Mouse (Mus musculus): ENCODE results near the gene Acly.

Acly gene

DNA sequence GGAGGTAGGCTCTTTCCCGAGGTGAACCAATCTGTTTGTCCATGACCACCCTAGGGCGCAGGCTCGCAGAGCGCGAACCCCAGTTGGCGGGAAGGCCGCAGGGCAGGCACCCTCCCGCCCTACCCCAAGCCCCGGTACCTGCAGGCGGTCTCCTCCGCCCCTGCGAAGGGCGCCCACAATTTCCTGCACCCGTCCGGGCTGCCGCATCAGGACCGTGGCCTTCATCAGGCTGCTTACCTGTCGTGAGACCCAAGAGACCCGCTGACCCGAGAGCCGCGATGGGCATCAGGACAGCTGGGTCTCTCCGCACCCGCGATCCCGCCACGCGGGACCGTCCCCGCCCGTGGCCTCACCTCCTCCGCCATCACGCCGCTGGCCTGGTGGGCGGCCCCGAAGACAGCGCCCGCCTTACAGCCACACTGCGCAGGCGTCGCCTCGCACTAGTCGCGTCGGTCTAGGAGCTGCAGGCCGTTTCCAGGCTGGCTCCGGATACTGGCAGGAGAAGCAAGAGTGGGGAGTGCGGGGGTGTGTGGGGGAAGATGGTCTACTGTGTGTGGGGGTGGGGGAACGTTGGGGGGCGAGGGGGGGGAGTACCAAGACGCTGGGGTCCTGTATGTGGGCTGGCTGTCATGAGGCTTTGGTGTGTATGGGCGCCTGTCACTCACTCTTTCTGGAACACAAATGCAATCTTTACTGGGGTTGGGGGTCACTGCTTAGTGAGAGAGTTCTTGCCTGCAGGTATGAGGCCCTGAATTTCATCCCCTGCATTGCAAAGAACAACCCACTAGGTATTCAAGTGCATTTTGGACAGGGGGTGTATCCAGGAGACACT lies 86.9 kb downstream of the Acly start:
- DNase-seq (ENCODE audit: low read depth, low spot score) = peak; percentile 38

DNA sequence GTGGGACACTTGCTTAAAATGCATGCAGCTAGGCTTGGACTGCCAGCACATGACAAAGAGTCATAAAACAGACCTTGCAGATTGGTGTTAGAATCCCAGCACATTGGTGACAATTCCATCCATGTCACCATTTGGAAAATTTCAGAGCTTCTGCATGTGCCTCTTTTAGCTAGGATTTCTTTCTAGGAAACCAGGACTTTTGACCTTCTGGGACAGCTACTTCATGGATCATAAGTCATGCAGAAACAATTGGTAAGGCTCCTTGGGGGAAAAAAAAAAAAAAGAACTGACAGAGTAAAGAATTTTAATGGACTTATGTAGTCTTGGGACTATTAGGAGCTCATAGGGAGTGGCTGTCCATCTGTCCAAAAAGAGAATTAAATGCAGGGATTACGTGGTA lies 89.9 kb downstream of the Acly start:
- no peak for DNase-seq (ENCODE audit: low read depth, low spot score)

DNA sequence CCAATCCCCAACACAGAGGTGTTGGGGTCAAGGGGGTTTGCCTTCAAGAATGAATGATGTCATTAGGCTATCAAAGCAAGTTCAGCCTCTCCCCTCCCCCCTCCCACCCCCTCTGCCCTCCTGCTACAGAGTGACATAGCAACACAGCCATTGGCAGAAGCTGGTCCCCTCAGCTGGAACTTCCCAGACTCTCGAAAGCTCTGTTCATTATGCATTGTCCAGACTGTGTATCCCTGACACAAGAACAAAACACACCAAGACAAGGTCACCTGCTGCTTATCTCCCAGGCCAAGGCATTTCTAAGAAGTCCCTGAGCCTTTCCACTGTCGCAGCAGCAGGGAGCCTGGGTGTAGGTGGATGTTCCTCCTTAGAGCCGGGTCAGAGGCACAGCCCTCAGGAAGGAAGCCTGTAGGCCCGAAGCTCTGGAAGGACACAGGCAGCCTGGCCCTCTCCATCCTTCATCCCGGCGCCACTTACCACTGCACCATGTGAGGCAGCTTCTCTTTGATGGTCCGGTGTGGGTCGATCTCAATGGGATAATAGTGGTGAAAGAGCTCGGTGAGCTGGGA lies 92.0 kb downstream of the Acly start:
- DNase-seq (ENCODE audit: low read depth, low spot score) = no peak

DNA sequence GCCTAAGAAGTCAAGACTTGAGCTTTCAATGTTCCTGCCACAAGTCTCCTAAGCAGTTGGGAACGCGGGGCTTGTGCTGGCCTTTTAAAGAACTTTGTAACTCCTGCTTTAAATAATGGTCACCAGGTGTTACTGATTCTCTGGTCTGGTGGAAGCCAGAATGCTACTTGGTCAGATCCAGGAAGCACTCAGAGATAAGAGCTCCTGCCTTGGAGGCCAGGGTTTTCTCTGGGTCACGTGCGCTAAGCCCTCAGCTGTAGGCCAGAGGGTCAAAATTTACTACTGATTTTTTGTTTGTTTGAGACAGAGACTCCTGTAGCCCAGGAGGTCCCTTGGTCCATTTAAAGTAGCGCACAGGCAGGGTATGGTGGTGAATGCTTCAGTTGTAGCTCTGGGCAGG lies 95.8 kb downstream of the Acly start:
- no peak for DNase-seq (ENCODE audit: low read depth, low spot score)

DNA sequence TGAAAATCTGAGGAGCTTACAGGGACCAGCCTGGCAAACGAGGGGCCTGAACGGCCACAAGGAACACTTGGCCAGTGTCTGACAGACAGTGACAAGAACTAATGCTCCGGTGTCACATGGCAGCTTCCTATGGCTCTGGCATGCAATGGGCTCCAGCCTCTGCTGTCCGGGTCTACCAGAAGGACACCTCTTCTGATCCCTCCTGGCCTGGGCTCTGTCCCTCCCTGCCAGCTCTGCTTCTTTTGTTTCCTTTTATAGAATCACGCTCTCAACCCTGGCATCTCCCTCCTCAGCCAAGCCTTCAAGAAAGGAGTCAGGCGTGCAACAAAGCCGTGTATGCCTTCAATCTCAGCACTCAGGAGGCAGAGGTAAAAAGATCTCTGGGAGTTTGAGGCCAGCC lies 97.7 kb downstream of the Acly start:
- DNase-seq (ENCODE audit: low read depth, low spot score) = no peak

DNA sequence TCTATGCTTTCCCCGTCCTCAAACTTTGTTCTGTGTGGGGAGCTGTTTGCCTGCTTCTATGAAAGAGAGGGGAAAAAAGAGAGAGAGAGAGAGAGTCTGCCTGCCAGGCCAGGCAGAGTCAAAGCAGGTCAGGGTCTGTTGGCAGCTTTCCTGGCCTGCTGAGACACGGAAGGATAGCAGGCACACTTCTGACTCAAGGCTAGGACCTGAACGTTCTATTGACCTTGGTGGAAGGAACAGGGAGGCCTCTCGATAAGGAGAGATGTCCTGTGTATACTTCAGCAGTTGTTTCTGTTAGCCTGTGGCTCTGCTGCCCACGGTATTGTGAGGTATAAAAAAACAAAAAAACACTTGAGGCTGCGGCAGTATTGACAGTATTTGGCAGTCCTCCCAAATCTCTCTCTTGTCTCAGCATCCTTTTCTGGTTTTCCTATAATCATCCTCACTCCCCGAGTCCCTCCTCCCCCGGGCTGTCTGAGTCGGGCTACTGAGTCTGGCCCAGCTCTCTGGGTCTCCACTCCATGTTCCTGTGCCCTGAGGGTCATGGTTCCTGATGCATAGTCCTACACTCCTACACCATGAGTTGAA lies 99.1 kb downstream of the Acly start:
- no peak for DNase-seq (ENCODE audit: low read depth, low spot score)

DNA sequence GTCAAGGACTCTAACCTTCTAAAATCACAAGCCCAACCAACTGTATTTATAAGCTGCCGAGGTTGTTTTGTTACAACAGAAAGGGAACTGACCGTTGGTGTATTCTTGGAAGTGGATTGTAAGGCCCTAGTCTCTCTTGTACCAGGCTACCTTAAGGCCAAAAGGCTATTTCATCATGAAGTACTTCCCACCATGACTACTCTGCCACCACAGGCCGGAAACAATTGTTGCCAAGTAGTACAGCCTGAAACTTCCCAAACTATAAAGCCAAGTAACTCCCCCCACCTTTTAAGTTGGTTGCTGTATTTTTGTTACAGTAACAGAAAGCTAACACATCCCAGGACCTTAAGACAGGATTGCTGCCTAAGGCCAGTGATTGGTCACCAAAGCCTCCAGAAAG lies 101.0 kb downstream of the Acly start:
- no peak for DNase-seq (ENCODE audit: low read depth, low spot score)
